Mouse (Mus musculus) gastrocnemius, adult 18-20 months (tissue): ENCODE results near the gene Pacs2. TPM values are rescaled to one million over a fixed set of nuclear protein-coding genes. Genes with fewer than 3 reads are reported as not detected.

Experiments
- DNase-seq: peaks from one replicate; pipeline ENCODE4 v3.0.0; 2021; ENCODE audit warnings: low spot score
- total RNA-seq, 2 experiments: library from RNA; stranded (reverse); gene quantifications; 2 replicates each; pipeline ENCODE4 v1.2.3; 2021

Gene Pacs2
- total RNA-seq, 2 experiments from 2014 or later, result 33.7 to 35.0 TPM

GRCm38 (mm10) chr12:113075486-113075885 lies 61.2 kb downstream of the Pacs2 start:
- DNase-seq, result no peak

DNA sequence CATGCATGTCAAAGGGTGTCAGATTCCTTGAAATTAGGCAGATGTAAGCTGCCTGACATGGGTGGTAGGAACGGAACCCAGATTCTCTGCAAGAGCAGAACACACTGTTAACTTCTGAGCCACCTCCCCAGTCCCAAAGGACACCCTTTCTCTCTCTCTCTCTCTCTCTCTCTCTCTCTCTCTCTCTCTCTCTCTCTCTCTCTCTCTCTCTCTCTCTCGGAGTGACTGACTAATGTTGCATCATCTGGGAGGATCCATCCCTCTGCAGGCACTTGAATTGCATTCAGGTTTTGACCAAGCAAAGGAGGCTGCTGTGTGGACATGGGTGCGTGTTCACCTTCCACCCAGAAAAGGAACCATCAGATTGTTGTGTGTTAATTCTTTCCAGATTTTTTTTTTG lies 73.0 kb downstream of the Pacs2 start:
- DNase-seq, result no peak

DNA sequence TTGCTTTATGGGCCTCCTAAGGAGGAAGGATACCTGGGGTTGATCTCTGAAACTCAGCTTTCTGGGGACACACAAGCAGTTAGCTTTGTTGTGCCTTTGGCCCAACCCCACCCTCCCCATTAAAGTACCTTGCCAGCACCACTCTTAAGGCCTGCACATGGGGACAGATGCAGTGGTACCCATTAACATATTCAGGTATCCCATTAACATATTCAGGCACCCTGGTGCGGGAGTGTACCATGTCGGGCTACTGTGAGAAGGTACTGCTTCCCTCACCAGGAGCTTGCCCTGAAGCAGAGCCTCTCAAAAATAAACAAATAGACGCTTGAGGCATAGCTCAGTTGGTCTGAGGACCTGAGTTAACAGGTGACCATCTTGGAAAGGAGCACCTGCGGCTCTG lies 73.7 kb downstream of the Pacs2 start:
- no peak for DNase-seq

- DNase-seq, result no peak
These were observed 74.8 kb downstream of the Pacs2 start for GRCm38 (mm10) chr12:113089107-113089506.

DNA sequence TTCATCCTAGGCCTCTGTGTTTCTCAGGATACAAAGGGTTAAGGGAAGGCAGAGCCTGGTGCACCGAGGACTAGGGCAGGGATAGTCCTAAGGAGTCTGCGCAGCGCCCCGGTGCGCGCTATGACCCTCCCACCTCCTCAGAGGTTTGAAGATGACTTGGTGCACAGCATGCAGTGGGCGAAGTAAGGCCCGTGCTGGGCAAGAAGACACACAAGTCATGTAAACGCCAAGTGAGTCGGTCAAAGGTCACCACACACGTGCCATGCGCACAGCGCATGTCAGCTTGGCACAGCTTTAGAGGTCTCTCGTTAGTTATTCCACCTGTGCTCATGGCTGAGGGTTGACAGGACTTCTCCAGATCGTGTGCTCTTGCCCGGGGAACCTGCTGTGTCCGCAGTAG lies 75.7 kb downstream of the Pacs2 start:
- no peak for DNase-seq

- DNase-seq, result no peak
These were observed 82.7 kb downstream of the Pacs2 start for GRCm38 (mm10) chr12:113097040-113097439.

GRCm38 (mm10) chr12:113097749-113098281 lies 83.5 kb downstream of the Pacs2 start, which contains the start of gene Mta1:
Gene Mta1, plus strand, starts transcription at chr12:113098278.
- DNase-seq, result peak; percentile 31

DNA sequence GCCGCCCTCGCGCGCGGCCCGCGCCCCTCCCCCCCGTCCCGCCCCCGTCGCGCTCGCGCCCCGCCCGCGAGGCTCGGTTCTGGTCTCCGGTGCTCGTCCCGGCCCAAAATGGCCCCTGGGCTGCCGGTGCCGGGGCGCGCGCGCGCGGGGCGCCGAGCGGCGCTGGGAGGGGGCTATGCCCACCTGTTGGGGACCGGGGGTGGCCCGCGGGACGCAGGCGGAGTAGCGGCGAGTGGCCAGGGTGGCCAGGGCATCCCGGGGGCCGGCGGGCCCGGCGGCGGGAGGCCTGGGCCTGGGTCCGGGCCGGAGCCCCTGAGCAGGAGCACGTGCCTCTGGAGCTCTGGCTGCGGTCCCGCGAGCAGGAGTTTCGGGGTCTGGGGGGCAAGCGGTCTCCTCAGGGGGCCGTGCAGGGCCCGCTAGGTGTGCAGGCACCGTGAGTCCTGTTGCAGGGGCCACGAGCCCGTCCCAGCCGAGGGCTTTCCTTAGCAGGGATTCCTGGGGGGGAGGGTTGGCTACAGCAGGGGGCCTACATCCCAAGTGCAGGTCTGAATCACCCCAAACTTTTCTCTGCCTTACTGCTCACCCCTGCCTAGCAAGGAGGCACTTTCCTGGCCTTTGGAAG lies 84.3 kb downstream of the Pacs2 start:
- DNase-seq, result no peak

- DNase-seq, result no peak
These were observed 85.3 kb downstream of the Pacs2 start for GRCm38 (mm10) chr12:113099470-113100237.

DNA sequence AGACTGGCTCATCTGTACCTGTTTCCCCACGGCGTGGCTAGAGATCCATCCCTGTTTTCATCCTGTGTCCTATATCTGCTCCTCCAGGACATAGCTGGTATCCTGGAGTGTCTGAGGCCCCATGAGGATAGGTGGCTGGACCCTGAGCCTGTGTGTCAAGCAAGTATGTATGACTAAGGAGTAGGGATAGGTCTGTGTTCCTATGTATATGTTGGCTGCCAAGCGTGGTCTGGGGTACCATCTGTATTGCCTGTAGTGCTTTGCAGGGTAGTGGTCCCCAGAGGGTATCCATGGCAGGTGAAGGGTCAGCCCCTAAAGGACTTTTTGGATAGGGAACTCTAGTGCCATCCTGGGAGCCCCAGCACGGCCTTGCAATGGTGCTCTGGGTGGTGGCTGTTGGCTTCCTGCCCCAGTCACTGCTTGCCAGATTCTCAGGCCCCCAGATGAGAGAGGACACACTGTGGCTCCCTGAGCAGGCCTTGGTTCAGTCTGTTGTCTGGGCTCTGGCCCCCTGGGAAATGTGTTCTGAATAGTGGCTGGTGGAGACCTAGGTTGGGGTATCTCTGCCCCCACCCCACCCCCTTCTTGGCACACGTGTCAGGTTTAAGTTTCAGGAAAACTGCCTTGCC lies 86.3 kb downstream of the Pacs2 start:
- peak; percentile 53 for DNase-seq

- no peak for DNase-seq
These were observed 87.1 kb downstream of the Pacs2 start for GRCm38 (mm10) chr12:113101251-113101960.

DNA sequence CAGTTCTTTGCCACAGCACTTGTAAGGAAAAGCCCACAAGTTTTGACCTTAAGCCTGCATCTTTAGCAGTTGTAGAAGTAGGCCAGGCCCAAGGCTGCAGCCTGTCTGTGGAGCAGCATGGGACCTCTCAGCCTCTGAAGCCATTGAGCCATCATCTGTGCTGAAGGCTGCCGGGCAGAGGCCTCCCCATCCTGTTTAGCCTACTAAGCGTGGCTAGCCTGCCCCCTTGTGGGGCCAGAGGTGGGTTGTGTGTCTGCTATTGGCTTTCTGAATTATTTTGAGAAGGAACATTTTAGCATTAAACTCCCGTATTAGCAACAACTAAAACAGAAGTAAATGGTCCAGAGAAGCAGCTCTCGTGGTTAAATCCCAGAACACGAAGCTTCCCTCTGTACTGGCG lies 88.2 kb downstream of the Pacs2 start:
- DNase-seq, result peak; percentile 45

DNA sequence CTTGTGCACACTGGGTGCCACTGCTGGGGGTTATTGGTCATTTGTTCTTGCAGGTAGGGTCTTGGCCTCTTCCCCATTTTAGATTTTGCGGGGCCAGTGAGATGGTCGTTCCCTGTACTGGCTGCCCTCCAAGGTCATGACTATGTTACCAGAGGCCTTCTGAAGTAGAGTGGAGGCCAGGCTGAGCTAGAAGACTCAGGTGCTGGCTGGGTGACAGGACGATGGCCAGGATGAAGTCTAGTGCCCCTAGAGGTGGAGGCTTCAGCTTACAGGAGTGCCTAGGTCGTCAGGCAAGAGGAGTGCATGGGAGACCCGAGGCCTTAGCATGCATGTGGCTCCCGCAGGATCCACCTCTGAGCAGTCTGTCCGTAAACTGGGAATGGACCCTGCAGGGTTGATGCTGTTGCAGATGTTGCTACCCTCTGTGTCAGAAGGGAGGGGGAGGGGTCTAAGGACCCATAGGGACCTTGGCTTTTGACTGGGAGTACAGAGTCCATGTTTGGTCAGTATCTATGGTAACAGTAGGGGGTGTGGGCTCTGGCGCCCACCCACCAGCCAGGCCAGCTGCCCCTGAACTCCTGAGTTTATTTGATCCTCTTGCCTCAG lies 89.6 kb downstream of the Pacs2 start:
- no peak for DNase-seq

DNA sequence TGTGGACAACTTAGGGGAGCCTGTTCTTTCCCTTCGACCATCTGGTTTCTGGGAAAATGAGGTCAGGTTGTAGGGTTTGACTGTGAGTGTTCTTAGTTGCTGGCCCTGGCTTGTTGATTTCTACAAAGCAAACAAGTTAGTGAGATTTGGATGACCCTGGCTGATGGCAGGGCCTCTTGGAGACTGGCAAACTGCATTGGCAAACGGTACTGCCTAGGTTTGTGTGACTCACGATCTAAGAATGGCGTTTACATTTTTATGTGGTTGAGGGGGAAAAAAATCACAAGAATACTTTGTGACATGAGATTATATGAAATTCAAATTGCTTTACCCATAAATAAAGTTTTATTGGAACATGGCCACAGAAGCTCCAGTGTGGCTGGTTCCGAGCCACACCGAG lies 92.1 kb downstream of the Pacs2 start:
- no peak for DNase-seq

GRCm38 (mm10) chr12:113107431-113108124 lies 93.3 kb downstream of the Pacs2 start:
- no peak for DNase-seq

DNA sequence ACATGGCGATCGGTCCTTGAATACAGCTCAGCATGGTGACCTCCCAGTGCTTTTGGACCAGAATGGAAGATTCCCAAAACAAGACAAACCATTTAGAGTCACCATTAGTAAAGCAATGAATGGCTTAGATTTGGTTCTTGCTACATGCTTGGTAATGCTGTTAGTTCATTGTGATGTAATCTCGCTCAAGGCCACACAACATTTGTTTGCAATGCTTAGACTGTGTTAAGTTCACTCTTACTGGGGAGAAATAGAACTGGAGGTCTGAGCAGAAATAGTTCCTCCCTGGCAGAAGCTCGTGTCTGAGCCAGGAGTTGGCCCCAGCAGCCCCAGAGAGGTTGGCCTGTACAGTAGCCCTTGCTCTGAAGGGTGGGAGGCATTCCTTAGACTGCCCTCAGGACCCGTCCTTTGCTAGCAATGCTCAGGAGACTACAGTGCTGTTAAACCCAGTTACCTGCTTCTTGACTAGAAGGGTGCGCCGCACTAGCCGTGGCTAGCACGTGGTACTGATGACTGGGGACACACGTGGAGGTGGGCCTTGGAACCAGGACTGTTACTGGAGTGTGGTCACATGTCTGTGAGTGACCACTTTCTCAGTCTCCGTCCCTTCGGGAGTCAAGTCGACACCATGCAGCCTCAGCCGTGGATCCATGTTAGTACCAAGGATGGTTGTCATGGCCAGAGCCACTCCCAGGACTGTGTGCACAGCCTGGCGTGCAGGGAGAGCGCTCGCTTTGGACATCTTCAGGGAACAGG lies 94.4 kb downstream of the Pacs2 start:
- DNase-seq, result no peak

- no peak for DNase-seq
These were observed 95.5 kb downstream of the Pacs2 start for GRCm38 (mm10) chr12:113109801-113110200.

DNA sequence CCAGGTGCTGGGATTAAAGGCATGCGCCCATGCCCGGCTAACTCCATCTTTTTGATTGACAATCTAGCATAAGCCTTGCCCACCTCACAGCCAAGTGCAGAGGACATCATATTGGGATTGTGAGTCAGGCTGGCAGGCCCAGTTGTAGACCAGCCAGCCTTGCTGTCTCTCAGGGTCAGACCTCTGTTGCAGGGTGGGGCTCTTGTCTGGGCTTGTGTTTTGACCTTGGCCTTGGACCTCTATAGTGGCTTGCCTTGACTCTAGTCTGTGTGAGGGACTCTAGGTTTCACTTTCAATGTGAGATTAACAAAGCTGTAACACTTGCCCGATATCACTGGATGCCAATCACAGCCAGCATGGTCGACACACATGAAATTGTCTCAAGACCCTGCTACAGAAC lies 99.8 kb downstream of the Pacs2 start:
- DNase-seq, result no peak

- DNase-seq, result no peak
These were observed 100.7 kb downstream of the Pacs2 start for GRCm38 (mm10) chr12:113114856-113115538.
